Mouse (Mus musculus) brain, embryonic 14.5 days (tissue): ENCODE measurements around the gene Ankrd6.

Experiments
- CTCF ChIP-seq: fragments of 200-500 bp; IDR thresholded peaks from 2 replicates; pipeline ENCODE4 v1.5.1; 2012; ENCODE audit warnings: inconsistent platforms, mild to moderate bottlenecking, moderate library complexity, borderline replicate concordance; ENCODE audit not compliant: insufficient read depth, insufficient read length; ENCODE audit errors: extremely low read depth
- POLR2A ChIP-seq: fragments of 200-500 bp; IDR thresholded peaks from 2 replicates; pipeline ENCODE4 v1.6.1; 2012; ENCODE audit warnings: mild to moderate bottlenecking, inconsistent platforms, borderline replicate concordance; ENCODE audit not compliant: poor library complexity, insufficient read depth, insufficient read length, severe bottlenecking; ENCODE audit errors: extremely low read depth

- TF ChIP-seq POLR2A (no peak), CTCF (no peak)
These were observed 5.8 kb upstream of the Ankrd6 start for GRCm38 (mm10) chr4:32956423-32956822.
